Mouse (Mus musculus) frontal cortex, postnatal 36 days (tissue): Measurements from ENCODE around the gene Cep57l1.

Source experiments
- DNase-seq, 2 experiments: peaks; one replicate each; pipeline ENCODE4 v3.0.0; 2022; ENCODE audit warnings: low spot score in 2 of 2

The Cep57l1 gene

DNA sequence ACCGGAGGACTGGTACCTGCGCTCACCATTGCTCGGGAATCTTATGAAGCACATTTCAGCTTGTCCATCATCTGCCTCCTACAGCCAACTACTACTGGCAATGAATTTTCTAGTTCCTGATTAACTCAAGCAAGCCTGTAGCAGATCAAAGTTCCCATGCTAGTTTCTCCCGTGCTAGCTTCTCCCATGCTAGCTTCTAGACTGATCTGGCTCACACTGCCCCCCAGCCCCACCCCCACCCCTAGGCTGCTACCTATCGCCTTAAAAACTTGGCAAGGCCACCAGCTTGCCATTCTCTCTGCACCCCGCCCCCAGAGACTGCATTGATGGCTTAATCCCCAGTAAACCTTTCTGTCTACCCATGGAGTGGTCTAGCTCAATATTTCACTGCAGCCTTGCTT is 133.0 kb downstream of the Cep57l1 start:
- DNase-seq, result no peak

DNA sequence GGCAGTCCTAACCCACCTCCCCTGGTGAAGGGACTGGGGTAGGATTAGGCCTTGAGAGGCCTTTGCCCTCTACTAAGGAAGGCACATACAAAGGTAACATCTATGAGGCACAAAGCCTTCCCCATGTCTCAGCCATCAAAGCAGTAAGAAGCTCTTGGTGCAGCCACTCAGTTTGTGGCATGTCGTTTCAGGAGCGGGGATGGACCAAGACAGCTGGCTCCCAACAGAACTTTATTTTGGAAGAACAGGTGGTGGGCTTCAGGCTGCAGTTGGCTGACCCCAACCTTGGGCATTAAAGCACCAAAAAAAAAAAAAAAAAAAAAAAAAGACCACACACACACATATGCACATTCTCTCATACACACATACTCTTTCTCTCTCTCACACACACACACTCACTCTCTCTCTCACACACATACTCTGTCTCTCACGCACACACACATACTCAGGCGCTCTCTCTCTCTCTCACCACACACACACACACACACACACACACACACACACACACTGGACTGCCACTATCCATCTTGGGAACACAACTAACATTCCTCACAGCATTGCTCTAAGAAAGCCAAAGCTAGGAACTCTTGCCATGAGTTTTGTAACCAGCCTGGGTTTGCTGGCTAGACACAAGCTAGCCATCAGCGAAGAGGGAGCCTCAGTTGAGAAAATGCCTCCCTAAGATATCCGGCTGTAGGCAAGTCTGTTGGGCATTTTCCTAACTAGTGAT is 133.7 kb downstream of the Cep57l1 start:
- no peak for DNase-seq

DNA sequence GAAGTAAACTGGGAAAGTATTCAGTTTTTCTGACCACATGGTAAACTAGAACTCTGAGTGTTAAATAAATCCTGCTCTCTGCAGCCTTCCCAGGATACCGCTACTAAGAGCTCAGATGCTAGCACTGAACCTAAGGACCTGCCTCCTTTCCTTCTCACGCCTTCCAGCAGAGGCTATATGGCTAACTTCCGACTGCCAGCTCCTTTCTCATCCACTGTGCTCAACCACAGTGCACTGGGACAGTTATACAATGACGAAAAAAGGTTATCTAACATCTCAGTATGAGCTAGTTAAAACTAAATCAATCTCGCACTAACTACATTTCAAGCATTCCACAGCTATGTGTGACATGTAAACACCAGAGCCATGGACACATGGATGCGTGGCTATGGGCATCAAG is 134.4 kb downstream of the Cep57l1 start:
- DNase-seq, result no peak

DNA sequence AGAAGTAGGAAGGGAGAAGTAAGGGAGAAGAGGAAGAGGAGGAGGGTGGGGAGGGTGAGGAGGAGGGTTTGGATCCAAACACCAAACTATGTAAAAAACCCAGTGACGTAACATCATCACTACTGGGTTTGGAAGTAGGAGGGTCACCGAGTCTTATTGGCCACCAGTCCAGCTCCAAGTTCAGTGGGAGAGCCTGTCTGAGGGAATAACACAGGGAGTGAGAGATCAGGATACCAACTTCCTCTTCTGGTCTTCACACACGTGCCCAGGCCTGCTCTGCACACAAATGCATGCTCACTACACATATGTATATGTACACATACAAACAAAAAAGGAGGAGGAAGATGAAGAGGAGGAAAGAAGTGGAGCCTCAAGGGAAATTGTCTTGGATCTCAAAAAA is 135.3 kb downstream of the Cep57l1 start:
- no peak for DNase-seq

DNA sequence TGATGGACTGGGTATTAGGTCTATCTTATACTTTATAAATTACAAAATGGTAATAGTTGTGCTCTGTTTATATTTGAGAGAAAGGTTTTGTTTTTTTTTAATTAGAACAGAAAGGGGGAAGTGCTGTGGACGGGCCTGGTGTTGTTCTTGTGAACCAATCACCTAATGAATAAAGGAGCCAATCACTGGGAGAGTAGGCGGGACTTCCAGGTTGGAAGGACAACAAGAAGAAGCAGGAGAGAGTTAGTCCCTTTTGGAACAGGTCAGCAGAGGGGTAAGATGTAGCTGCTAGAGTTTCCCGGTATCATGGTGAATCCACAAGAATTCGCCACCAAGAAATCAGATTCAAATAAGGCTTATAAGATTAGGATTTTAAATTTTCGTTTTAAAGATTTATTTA is 139.5 kb downstream of the Cep57l1 start:
- DNase-seq, result no peak
